Mouse (Mus musculus): ENCODE data around the gene Gabrr3. TPM values are rescaled to one million over a fixed set of nuclear protein-coding genes. Genes with fewer than 3 reads are reported as not detected.
A peak's percentile ranks its signal among the peaks of the same experiment; 100 is the strongest.

Gene Gabrr3
- not detected for polyA plus RNA-seq (2021)

DNA sequence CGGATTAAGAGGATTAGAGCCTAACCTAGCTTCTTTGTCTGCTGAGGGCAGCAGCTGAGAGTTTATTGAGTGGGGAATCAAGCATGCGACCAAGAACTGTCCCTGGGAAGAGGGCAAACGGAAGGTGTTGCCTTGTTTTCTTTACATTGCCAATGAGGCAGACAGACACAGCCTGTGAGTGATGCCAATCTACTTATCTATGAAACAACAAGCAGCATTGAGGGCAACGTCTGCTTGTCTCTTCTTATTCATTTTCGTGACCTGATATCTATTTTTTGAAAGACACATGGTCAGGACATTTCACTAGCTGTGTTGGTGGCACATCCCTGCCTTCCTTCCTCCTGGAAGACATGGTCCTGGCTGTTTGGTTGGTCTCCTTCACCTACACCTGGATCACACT, at the start of gene Gabrr3:
Gene Gabrr3 (plus strand): TSS at position 301 of the 400 bp plus-strand sequence.
- H3K27me3 ChIP-seq: peaks cover 8% of the 10 kb centered on the region
- CTCF ChIA-PET: no interaction called here
- POLR2A ChIA-PET: no interaction called here
- DNase-seq (ENCODE audit: low read depth, low spot score) (no peak), ATAC-seq (no peak)
- no peak for TF ChIP-seq CTCF (IDR thresholded peaks at IDR 0.05)
- in situ Hi-C loops (cut with MboI; ENCODE audit: low pct_unique_long_range_greater_than_20kb): loop anchor here (5.0 to 10.0 kb wide), 2 partner anchors 780 to 932 kb away; no protein-coding TSS in a partner anchor

DNA sequence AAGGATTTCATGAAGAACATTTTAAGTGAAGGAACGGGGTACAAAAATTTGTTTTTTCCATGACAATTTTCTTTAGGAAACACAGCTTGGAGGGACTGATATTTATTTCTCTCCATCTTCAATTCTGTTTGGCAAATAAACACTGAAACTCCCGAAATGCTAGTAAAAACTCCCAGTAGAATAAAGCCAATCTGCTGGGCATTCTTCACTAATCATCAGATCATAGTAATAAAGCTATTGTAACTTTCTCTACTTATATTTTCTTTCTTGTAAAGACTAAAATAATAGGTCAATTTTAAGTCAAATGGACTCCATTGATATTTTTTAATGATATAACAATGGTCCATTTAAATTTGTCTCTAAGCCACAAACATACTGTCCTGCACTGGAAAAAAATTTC, 43.2 kb upstream of the Gabrr3 start, which contains the start of gene Olfr209:
Gene Olfr209 (minus strand): TSS at position 101 of the 400 bp plus-strand sequence.
- TF ChIP-seq CTCF (IDR thresholded peaks at IDR 0.05): no peak
- H3K27me3 ChIP-seq: peaks cover 3% of the 10 kb centered on the region
- ATAC-seq (no peak), DNase-seq (ENCODE audit: low read depth, low spot score) (no peak)
- in situ Hi-C loops (cut with MboI; ENCODE audit: low pct_unique_long_range_greater_than_20kb): no loop called here
- ChIA-PET CTCF (no interaction called here), POLR2A (interaction anchor here (0.6 kb wide), 1 partner anchor 40 kb away, joined by 3 read pairs; no protein-coding TSS in a partner anchor)

GRCm38 (mm10) chr16:59393300-59393699, 13.8 kb upstream of the Gabrr3 start:
- DNase-seq (ENCODE audit: low read depth, low spot score): no peak
- peaks cover 4% of the 10 kb centered on the region for H3K27me3 ChIP-seq
- TF ChIP-seq CTCF (IDR thresholded peaks at IDR 0.05): no peak
- in situ Hi-C loops (cut with MboI; ENCODE audit: low pct_unique_long_range_greater_than_20kb): loop anchor here (25.0 kb wide), 1 partner anchor 631 kb away; the partner anchor contains the start of gene Olfr172
- POLR2A ChIA-PET: no interaction called here
- ATAC-seq: no peak
- CTCF ChIA-PET: interaction anchor here (1.2 kb wide), 1 partner anchor 11 kb away, joined by 3 read pairs; no protein-coding TSS in a partner anchor

- TF ChIP-seq CTCF (IDR thresholded peaks at IDR 0.05): peak; percentile 25
- ChIA-PET POLR2A (no interaction called here), CTCF (no interaction called here)
- no peak for DNase-seq (ENCODE audit: low read depth, low spot score)
- no peaks in the 10 kb centered on the region for H3K27me3 ChIP-seq
- ATAC-seq: no peak
- in situ Hi-C loops (cut with MboI; ENCODE audit: low pct_unique_long_range_greater_than_20kb): loop anchor here (10.0 kb wide), 1 partner anchor 926 kb away; no protein-coding TSS in a partner anchor
Measured at GRCm38 (mm10) chr16:59401102-59401501, 6.0 kb upstream of the Gabrr3 start.

DNA sequence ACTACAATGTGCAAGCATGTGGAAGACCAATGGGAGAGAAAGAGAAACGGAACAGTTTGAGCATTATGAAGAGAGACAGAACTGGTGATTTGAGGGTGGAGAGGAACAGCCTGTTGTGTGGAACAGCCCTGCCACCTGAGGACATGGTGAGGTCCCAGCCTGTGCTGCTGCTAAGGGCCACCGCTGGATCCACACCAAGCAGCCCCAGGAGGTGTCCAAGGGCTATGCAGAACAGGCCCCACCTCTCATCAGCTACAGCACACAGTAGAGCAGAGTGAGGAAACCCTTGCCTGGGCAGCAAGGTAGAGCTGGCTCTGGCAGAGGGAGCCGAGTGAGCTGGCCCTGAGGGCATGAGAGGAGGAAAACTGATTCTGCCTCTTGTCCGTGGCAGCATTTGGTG, 5.1 kb upstream of the Gabrr3 start:
- no peaks in the 10 kb centered on the region for H3K27me3 ChIP-seq
- no peak for TF ChIP-seq CTCF (IDR thresholded peaks at IDR 0.05)
- no peak for ATAC-seq
- in situ Hi-C loops (cut with MboI; ENCODE audit: low pct_unique_long_range_greater_than_20kb): loop anchor here (10.0 kb wide), 1 partner anchor 927 kb away; no protein-coding TSS in a partner anchor
- DNase-seq (ENCODE audit: low read depth, low spot score): no peak
- ChIA-PET CTCF (interaction anchor here (1.0 kb wide), 1 partner anchor 9 kb away, joined by 4 read pairs; no protein-coding TSS in a partner anchor), POLR2A (no interaction called here)

GRCm38 (mm10) chr16:59403684-59404083, 3.4 kb upstream of the Gabrr3 start:
- peaks cover 6% of the 10 kb centered on the region for H3K27me3 ChIP-seq
- CTCF ChIA-PET: interaction anchor here (1.4 kb wide), 2 partner anchors 9 to 11 kb away, joined by 3 to 6 read pairs; no protein-coding TSS in a partner anchor
- peak; percentile 91 for ATAC-seq
- DNase-seq (ENCODE audit: low read depth, low spot score): no peak
- POLR2A ChIA-PET: interaction anchor here (0.6 kb wide), 1 partner anchor 40 kb away, joined by 3 read pairs; the partner anchor contains the start of gene Olfr209
- peak; percentile 72 for TF ChIP-seq CTCF (IDR thresholded peaks at IDR 0.05)
- in situ Hi-C loops (cut with MboI; ENCODE audit: low pct_unique_long_range_greater_than_20kb): loop anchor here (10.0 kb wide), 1 partner anchor 929 kb away; no protein-coding TSS in a partner anchor

- DNase-seq (ENCODE audit: low read depth, low spot score) (no peak), ATAC-seq (no peak)
- CTCF ChIA-PET: no interaction called here
- H3K27me3 ChIP-seq: peaks cover 6% of the 10 kb centered on the region
- in situ Hi-C loops (cut with MboI; ENCODE audit: low pct_unique_long_range_greater_than_20kb): loop anchor here (5.0 to 10.0 kb wide), 2 partner anchors 777 to 930 kb away; no protein-coding TSS in a partner anchor
- POLR2A ChIA-PET: no interaction called here
- TF ChIP-seq CTCF (IDR thresholded peaks at IDR 0.05): no peak
Measured at GRCm38 (mm10) chr16:59404798-59405197, 2.3 kb upstream of the Gabrr3 start.

GRCm38 (mm10) chr16:59409341-59409748, 2.2 kb downstream of the Gabrr3 start:
- no peak for TF ChIP-seq CTCF (IDR thresholded peaks at IDR 0.05)
- no peak for DNase-seq (ENCODE audit: low read depth, low spot score)
- peaks cover 15% of the 10 kb centered on the region for H3K27me3 ChIP-seq
- CTCF ChIA-PET: interaction anchor here (1.7 kb wide), 1 partner anchor 12 kb away, joined by 8 read pairs; no protein-coding TSS in a partner anchor
- in situ Hi-C loops (cut with MboI; ENCODE audit: low pct_unique_long_range_greater_than_20kb): loop anchor here (5.0 to 10.0 kb wide), 2 partner anchors 782 to 935 kb away; no protein-coding TSS in a partner anchor
- ATAC-seq: no peak
- POLR2A ChIA-PET: no interaction called here

GRCm38 (mm10) chr16:59409800-59410199, 2.7 kb downstream of the Gabrr3 start:
- ChIA-PET POLR2A (no interaction called here), CTCF (interaction anchor here (0.6 to 1.7 kb wide), 2 partner anchors 12 to 397 kb away, joined by 3 to 8 read pairs; no protein-coding TSS in a partner anchor)
- in situ Hi-C loops (cut with MboI; ENCODE audit: low pct_unique_long_range_greater_than_20kb): loop anchor here (5.0 to 10.0 kb wide), 2 partner anchors 782 to 935 kb away; no protein-coding TSS in a partner anchor
- no peak for TF ChIP-seq CTCF (IDR thresholded peaks at IDR 0.05)
- DNase-seq (ENCODE audit: low read depth, low spot score): no peak
- no peak for ATAC-seq
- peaks cover 15% of the 10 kb centered on the region for H3K27me3 ChIP-seq

DNA sequence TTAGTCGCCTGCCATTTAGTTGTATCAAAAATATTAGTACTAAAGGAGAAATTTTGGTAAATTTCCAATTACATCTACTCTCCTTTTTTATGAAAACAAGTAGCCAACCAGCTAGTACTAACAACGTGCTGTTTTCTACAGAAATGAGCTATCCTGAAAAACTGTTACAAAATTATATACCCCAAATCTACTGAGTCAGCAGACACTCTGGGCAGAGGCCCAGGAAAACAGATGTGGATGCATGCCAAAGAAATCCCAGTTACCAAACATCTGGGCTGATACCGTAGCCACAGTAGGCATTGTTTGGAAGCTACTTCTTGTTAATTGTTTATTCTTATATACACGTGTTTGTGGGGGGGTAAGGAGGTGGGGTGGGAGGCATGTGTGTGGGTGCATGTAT, 6.3 kb downstream of the Gabrr3 start:
- ChIA-PET CTCF (interaction anchor here (2.3 kb wide), 1 partner anchor 10 kb away, joined by 6 read pairs; no protein-coding TSS in a partner anchor), POLR2A (no interaction called here)
- peaks cover 21% of the 10 kb centered on the region for H3K27me3 ChIP-seq
- TF ChIP-seq CTCF (IDR thresholded peaks at IDR 0.05): no peak
- DNase-seq (ENCODE audit: low read depth, low spot score): no peak
- ATAC-seq: no peak
- in situ Hi-C loops (cut with MboI; ENCODE audit: low pct_unique_long_range_greater_than_20kb): no loop called here

DNA sequence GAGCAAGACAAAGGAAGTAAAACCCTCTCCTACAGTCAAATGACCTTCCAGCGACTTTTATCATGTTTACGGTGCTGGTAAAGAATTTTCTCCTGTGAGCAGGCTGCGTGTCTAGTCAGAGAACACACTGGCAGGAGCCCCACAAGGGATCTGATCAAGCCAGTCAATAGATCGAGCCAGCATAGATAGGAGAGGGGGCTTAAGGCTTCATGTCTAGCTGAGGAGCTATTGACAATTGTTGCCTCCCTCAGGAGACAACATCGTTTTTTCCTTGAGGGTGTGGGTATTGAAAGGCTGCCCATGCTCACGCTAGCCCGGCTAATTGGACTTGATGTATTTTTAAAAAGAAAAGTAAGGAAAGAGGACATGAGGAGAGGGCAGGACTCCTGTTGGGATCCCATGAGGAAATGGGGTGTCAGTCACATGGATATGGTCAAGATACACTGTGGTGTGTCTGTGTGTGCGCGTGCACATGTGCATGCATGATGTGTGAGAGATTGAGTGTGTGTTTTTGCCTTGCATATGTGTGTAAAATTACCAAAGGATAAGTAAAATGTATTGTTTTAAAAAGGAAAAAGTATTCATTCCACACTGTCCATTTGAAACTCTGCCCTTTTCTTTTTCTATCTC, 13.2 kb downstream of the Gabrr3 start:
- POLR2A ChIA-PET: no interaction called here
- CTCF ChIA-PET: interaction anchor here (1.5 kb wide), 1 partner anchor 199 kb away, joined by 4 read pairs; no protein-coding TSS in a partner anchor
- peaks cover 26% of the 10 kb centered on the region for H3K27me3 ChIP-seq
- ATAC-seq: no peak
- no peak for TF ChIP-seq CTCF (IDR thresholded peaks at IDR 0.05)
- in situ Hi-C loops (cut with MboI; ENCODE audit: low pct_unique_long_range_greater_than_20kb): loop anchor here (5.0 kb wide), 1 partner anchor 197 kb away; no protein-coding TSS in a partner anchor
- DNase-seq (ENCODE audit: low read depth, low spot score): no peak

Measured in Patski (cell line).